Mouse (Mus musculus): ENCODE measurements around the gene Tmem167b. TPM values are rescaled to one million over a fixed set of nuclear protein-coding genes. Genes with fewer than 3 reads are reported as not detected.

Tmem167b gene
- polyA plus RNA-seq (2021): 82.3 TPM

DNA sequence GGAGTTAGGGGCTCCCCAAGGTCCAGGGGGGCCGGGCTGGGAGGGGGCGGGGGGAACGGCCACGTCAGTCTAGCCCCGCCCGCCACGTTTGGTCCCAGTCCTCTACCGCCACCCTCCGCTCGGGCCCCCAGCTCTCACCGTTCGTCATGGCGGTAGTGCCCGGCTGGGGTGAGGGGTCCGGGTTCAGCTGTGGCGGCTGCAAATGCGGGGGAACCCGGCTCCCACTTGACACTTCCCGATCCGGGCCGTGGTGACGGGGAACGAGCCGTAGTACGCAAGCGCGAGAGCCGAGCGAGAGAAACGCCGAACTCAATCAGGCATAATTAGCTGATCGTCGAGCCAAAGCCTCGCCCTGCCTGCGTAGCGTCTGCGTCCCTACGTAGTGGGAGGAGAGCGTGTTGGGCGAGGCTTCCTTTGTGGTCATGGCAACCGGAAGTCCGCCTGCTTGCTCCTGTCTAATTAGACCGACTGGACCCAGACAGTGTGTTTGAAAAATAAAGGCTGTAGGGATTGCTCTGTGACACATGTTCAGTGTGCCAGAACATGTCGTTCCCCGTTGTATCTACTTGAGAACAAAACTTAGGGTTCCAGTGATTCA lies at the start of gene Tmem167b:
Gene Tmem167b, minus strand, starts transcription at position 334 of the 598 bp plus-strand sequence.
- ATAC-seq: peak; percentile 91
- no peak for TF ChIP-seq CTCF (IDR thresholded peaks at IDR 0.05)

DNA sequence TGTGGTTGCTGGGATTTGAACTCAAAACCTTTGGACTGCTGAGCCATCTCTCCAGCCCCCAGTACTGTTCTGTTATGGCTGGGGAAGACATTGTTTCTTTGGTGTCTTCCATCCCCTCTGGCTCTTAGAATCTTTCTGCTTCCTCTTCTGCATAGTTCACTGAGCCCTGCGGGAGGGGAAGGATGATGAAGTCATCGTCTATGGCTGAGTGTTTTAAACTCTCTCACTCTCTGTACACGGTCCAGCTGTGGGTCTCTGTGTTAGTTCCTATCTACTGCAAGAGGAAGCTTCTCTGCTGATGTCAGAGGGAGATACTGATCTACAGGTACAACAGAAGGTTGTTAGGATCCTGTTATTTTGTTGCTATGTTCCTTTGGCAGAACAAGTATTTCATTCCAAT lies 46.6 kb upstream of the Tmem167b start:
- no peak for TF ChIP-seq CTCF (IDR thresholded peaks at IDR 0.05)
- ChIA-PET CTCF (interaction anchor here (1.0 to 1.2 kb wide), 3 partner anchors 11 to 63 kb away, joined by 3 read pairs; no protein-coding TSS in a partner anchor), POLR2A (no interaction called here)
- in situ Hi-C loops (cut with MboI; ENCODE audit: low pct_unique_long_range_greater_than_20kb): no loop called here
- ATAC-seq (peak; percentile 90), DNase-seq (ENCODE audit: low read depth, low spot score) (peak; percentile 30)
- no peaks in the 10 kb centered on the region for H3K27me3 ChIP-seq

More for the DNA sequence above, at the start of gene Tmem167b:
- no peaks in the 10 kb centered on the region for H3K27me3 ChIP-seq
- ChIA-PET CTCF (interaction anchor here (0.9 to 3.0 kb wide), 17 partner anchors 9 to 180 kb away, joined by 3 to 11 read pairs (median 5); partner anchors contain the start of genes Sars and Taf13), POLR2A (interaction anchor here (0.8 to 2.1 kb wide), 3 partner anchors 24 to 119 kb away, joined by 3 to 5 read pairs (median 4); no protein-coding TSS in a partner anchor)
- in situ Hi-C loops (cut with MboI; ENCODE audit: low pct_unique_long_range_greater_than_20kb): loop anchor here (5.0 kb wide), 2 partner anchors 160 to 285 kb away; no protein-coding TSS in a partner anchor
- peak; percentile 99 for DNase-seq (ENCODE audit: low read depth, low spot score)

- no peak for TF ChIP-seq CTCF (IDR thresholded peaks at IDR 0.05)
- in situ Hi-C loops (cut with MboI; ENCODE audit: low pct_unique_long_range_greater_than_20kb): no loop called here
- POLR2A ChIA-PET: interaction anchor here (0.6 to 1.1 kb wide), 4 partner anchors 20 to 500 kb away, joined by 3 to 4 read pairs (median 4); partner anchors contain the start of gene Taf13
- no peaks in the 10 kb centered on the region for H3K27me3 ChIP-seq
- ATAC-seq: peak; percentile 41
- DNase-seq (ENCODE audit: low read depth, low spot score): no peak
- CTCF ChIA-PET: interaction anchor here (0.7 kb wide), 1 partner anchor 106 kb away, joined by 3 read pairs; no protein-coding TSS in a partner anchor
These were observed 29.6 kb upstream of the Tmem167b start for GRCm38 (mm10) chr3:108591530-108592522.

GRCm38 (mm10) chr3:108590786-108591529 lies 28.7 kb upstream of the Tmem167b start, which contains the start of gene Wdr47:
Gene Wdr47 (plus strand): TSS chr3:108591279.
- TF ChIP-seq CTCF (IDR thresholded peaks at IDR 0.05): no peak
- in situ Hi-C loops (cut with MboI; ENCODE audit: low pct_unique_long_range_greater_than_20kb): no loop called here
- no peaks in the 10 kb centered on the region for H3K27me3 ChIP-seq
- ChIA-PET CTCF (interaction anchor here (1.2 kb wide), 1 partner anchor 53 kb away, joined by 3 read pairs; no protein-coding TSS in a partner anchor), POLR2A (interaction anchor here (1.0 to 1.1 kb wide), 2 partner anchors 19 to 25 kb away, joined by 4 read pairs; partner anchors contain the start of gene Taf13)
- ATAC-seq (peak; percentile 96), DNase-seq (ENCODE audit: low read depth, low spot score) (peak; percentile 87)

GRCm38 (mm10) chr3:108588446-108588845 lies 26.2 kb upstream of the Tmem167b start:
- ATAC-seq (no peak), DNase-seq (ENCODE audit: low read depth, low spot score) (no peak)
- in situ Hi-C loops (cut with MboI; ENCODE audit: low pct_unique_long_range_greater_than_20kb): no loop called here
- no peaks in the 10 kb centered on the region for H3K27me3 ChIP-seq
- CTCF ChIA-PET: no interaction called here
- POLR2A ChIA-PET: no interaction called here
- TF ChIP-seq CTCF (IDR thresholded peaks at IDR 0.05): no peak

GRCm38 (mm10) chr3:108584580-108584979 lies 22.3 kb upstream of the Tmem167b start:
- DNase-seq (ENCODE audit: low read depth, low spot score) (no peak), ATAC-seq (no peak)
- H3K27me3 ChIP-seq: no peaks in the 10 kb centered on the region
- in situ Hi-C loops (cut with MboI; ENCODE audit: low pct_unique_long_range_greater_than_20kb): no loop called here
- ChIA-PET CTCF (interaction anchor here (1.7 to 3.9 kb wide), 2 partner anchors 8 to 12 kb away, joined by 3 to 18 read pairs; partner anchors contain the start of gene Taf13), POLR2A (interaction anchor here (0.6 to 1.4 kb wide), 3 partner anchors 13 to 160 kb away, joined by 3 to 7 read pairs (median 4); partner anchors contain the start of gene Taf13)
- no peak for TF ChIP-seq CTCF (IDR thresholded peaks at IDR 0.05)

GRCm38 (mm10) chr3:108574018-108574417 lies 11.8 kb upstream of the Tmem167b start:
- POLR2A ChIA-PET: no interaction called here
- CTCF ChIA-PET: interaction anchor here (3.1 kb wide), 1 partner anchor 10 kb away, joined by 18 read pairs; no protein-coding TSS in a partner anchor
- DNase-seq (ENCODE audit: low read depth, low spot score): no peak
- H3K27me3 ChIP-seq: no peaks in the 10 kb centered on the region
- in situ Hi-C loops (cut with MboI; ENCODE audit: low pct_unique_long_range_greater_than_20kb): no loop called here
- ATAC-seq: no peak
- TF ChIP-seq CTCF (IDR thresholded peaks at IDR 0.05): no peak

DNA sequence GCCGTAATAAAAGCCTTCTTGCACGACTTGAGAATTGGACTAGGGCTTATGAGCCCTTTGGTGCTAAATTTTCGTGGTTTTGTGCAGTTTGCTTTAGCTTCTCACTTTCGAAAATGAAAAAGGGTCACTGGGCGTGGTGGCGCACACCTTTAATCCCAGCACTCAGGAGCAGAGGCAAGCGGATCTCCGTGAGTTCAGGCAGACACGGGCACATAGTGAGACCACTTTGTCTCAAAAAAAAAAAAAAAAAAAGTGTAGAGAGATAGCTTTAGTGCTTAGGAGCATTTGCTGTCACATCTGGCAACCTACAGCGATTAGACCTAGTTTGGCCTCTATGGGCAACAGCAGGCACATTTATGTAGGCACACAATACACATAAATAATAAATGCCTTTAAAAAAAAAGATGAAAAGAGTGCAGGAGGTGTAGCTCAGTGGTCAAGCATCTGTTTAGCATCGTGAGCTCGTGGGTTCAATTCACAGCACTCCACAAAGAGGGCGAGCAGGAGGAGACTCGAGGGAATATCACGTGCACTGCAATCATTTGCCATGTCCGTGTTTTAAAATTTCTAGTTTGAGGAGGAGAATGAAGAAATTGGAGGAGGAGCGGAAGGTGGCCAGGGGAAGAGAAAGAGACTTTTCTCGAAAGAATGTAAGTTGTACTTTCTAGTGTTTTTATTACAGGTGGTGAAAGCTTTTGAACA lies 10.2 kb upstream of the Tmem167b start:
- in situ Hi-C loops (cut with MboI; ENCODE audit: low pct_unique_long_range_greater_than_20kb): no loop called here
- no peak for ATAC-seq
- ChIA-PET POLR2A (interaction anchor here (0.7 to 1.9 kb wide), 8 partner anchors 10 to 96 kb away, joined by 4 to 8 read pairs (median 4); partner anchors contain the start of gene Wdr47), CTCF (interaction anchor here (1.1 to 3.1 kb wide), 5 partner anchors 9 to 171 kb away, joined by 3 to 18 read pairs (median 5); no protein-coding TSS in a partner anchor)
- no peak for TF ChIP-seq CTCF (IDR thresholded peaks at IDR 0.05)
- H3K27me3 ChIP-seq: no peaks in the 10 kb centered on the region
- no peak for DNase-seq (ENCODE audit: low read depth, low spot score)
